Mouse (Mus musculus) small intestine, adult 2 months (tissue): ENCODE measurements around the gene Plekhg1. TPM values are rescaled to one million over a fixed set of nuclear protein-coding genes. Genes with fewer than 3 reads are reported as not detected.

Source experiments
- H3K27ac ChIP-seq: fragments of 200-500 bp; 2 replicates; pipeline ENCODE4 v1.5.1; 2012; ENCODE audit warnings: low read depth, low read length, control low read depth, inconsistent platforms; ENCODE audit not compliant: insufficient read depth
- H3K27me3 ChIP-seq: fragments of 200-500 bp; 2 replicates; pipeline ENCODE4 v1.6.1; 2012; ENCODE audit warnings: mild to moderate bottlenecking, moderate library complexity, low read length, inconsistent platforms; ENCODE audit not compliant: control insufficient read depth, insufficient read depth
- H3K36me3 ChIP-seq: fragments of 200-500 bp; 2 replicates; pipeline ENCODE4 v1.6.1; 2012; ENCODE audit warnings: mild to moderate bottlenecking, low read length, control low read depth, inconsistent platforms; ENCODE audit not compliant: control insufficient read depth, insufficient read depth
- H3K4me1 ChIP-seq: fragments of 200-500 bp; 2 replicates; pipeline ENCODE4 v1.6.1; 2012; ENCODE audit warnings: low read length, inconsistent platforms, mixed read lengths; ENCODE audit not compliant: control insufficient read depth, insufficient read depth, insufficient read length
- H3K4me3 ChIP-seq: fragments of 200-500 bp; 2 replicates; pipeline ENCODE4 v1.5.1; 2012; ENCODE audit warnings: low read depth, mild to moderate bottlenecking, control low read depth, inconsistent platforms, low read length, moderate library complexity
- CTCF ChIP-seq: fragments of 200-500 bp; IDR thresholded peaks from 2 replicates; pipeline ENCODE4 v1.5.1; 2012; ENCODE audit warnings: low read depth, mild to moderate bottlenecking, control low read depth, inconsistent platforms, low read length, moderate library complexity, mixed read lengths; ENCODE audit not compliant: insufficient replicate concordance, insufficient read length; ENCODE audit errors: extremely low read depth
- POLR2A ChIP-seq: fragments of 200-500 bp; IDR thresholded peaks from 2 replicates; pipeline ENCODE4 v1.6.1; 2012; ENCODE audit warnings: low read depth, mild to moderate bottlenecking, control low read depth, inconsistent platforms, low read length, moderate library complexity
- WGBS: fragments of 180-500 bp; shearing (Covaris S2); methylation state at CpG from one replicate; pipeline ENCODE4 v1.1.7; 2018; 5-methylcytosine and 5-hydroxymethylcytosine counted together
- polyA plus RNA-seq: library from polyadenylated mRNA; depleted of rRNA; stranded (reverse); fragments of >200 nt; gene quantifications from 2 replicates; pipeline ENCODE4 v1.2.3, GENCODE M21; 2012

Gene Plekhg1
- polyA plus RNA-seq, 1 experiment, result 1.7 TPM

DNA sequence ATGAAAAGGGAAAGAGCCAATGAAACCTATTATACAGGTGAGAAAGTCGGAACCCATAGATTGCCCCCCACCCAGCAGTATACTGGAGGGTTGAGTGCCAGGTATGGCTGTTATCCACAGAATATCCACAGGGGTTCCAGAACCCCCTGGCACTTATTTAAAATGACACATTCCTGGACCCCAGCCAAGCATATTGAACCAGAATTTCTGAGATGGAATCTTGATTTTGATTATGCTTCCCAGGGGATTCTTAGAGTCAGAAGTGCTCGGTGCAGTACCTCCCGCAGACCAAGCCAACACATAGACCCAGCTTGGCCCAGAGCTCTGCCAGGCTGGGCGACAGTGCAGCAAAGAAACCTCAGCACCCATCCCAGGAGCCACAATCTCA is 236.5 kb downstream of the Plekhg1 start:
- H3K27me3 ChIP-seq, result no peaks in the 10 kb centered on the region
- no peak overlapping the region for H3K4me3 ChIP-seq
- H3K27ac ChIP-seq, result no peak overlapping the region
- H3K36me3 ChIP-seq, result peaks cover 2% of the 10 kb centered on the region
- peaks cover 8% of the 10 kb centered on the region for H3K4me1 ChIP-seq
- TF ChIP-seq POLR2A (no peak), CTCF (no peak)
- WGBS, result 60% methylated on average over 4 of the region's 4 CpGs

DNA sequence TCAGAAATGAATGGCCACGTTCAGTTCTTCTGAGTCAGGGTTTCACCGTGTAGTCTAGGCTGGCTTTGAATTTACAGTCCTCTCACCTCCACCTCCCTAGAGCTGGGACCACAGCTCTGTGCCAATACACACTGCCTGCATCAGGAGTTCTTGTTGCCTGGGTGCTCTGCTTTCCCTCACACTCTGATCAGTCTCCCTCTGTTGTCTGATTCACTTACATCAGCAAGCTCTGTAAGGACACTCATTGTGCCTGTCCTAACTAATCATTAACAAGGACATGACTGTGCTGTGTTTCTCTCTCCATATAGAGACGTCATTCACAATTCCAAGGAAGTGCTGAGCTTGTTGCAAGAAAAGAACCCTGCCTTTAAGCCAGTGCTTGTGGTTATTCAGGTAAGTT is 238.2 kb downstream of the Plekhg1 start:
- TF ChIP-seq CTCF, result no peak
- TF ChIP-seq POLR2A, result no peak
- WGBS, result 26% methylated on average over 3 of the region's 3 CpGs
- H3K4me3 ChIP-seq, result no peak overlapping the region
- H3K36me3 ChIP-seq, result peaks cover 2% of the 10 kb centered on the region
- H3K4me1 ChIP-seq, result peaks cover 5% of the 10 kb centered on the region; the same call in 1 of the 2 replicates
- peak overlapping the region; percentile 34 for H3K27ac ChIP-seq
- no peaks in the 10 kb centered on the region for H3K27me3 ChIP-seq

DNA sequence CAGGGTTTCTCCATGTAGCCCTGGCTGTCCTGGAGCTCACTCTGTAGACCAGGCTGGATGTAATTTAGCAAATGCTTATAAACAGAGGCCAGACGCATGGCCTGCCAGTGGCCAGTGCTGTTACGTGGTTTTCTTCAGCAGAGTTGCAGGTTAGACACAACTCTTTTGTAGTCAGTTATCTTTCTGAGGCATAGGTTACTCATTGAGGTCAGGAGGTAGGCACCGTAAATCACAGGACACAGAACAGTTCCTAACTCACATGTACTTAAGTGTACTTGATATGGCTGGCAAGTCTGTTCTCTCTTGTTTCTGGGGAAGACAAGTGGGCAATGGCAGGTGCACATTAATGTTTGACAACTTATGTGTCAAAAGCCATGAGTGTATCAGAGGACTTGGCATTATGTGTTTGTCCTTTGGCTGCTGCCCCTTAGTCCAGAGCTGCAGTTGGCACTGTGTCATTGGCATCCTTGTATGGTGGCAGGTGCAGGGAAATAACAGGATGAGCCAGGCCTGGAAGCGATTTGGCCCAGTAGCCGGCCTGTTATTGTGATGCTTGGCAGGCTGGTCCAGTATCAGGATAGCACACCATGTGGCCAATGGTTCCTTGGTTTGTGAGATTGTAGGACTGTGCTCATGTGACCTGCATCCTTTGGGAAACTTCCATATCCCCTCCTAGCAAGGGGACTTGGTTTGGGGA is 238.8 kb downstream of the Plekhg1 start:
- H3K4me3 ChIP-seq, result no peak overlapping the region
- H3K36me3 ChIP-seq, result peaks cover 2% of the 10 kb centered on the region
- 42% methylated on average over 5 of the region's 5 CpGs for WGBS
- H3K27ac ChIP-seq, result peak overlapping the region; percentile 34; the same call in 1 of the 2 replicates
- no peak for TF ChIP-seq POLR2A
- no peak for TF ChIP-seq CTCF
- no peaks in the 10 kb centered on the region for H3K27me3 ChIP-seq
- peaks cover 5% of the 10 kb centered on the region; the same call in 1 of the 2 replicates for H3K4me1 ChIP-seq

DNA sequence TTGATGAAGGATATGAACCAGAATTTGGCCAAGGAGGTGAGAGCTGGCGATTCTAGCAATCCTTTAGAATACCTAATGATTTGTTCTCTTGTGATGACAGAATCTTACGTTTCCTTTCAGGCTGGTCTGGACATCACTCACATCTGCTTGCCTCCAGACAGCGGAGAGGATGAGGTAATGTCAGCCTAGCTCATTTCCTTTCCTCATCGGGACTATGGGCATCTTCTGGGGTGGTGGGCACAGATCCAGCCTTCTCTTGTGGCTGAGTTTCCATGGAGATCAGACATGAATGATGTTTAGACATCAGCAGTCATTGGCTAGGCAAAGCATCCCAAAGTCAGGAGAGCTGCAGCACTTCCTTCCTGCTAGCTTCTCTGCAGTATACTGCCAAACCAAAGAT is 240.1 kb downstream of the Plekhg1 start:
- no peak overlapping the region for H3K4me3 ChIP-seq
- peaks cover 5% of the 10 kb centered on the region; the same call in 1 of the 2 replicates for H3K4me1 ChIP-seq
- H3K36me3 ChIP-seq, result peaks cover 2% of the 10 kb centered on the region
- H3K27ac ChIP-seq, result no peak overlapping the region
- H3K27me3 ChIP-seq, result no peaks in the 10 kb centered on the region
- TF ChIP-seq POLR2A (no peak), CTCF (no peak)
- 85% methylated on average over 4 of the region's 4 CpGs for WGBS

DNA sequence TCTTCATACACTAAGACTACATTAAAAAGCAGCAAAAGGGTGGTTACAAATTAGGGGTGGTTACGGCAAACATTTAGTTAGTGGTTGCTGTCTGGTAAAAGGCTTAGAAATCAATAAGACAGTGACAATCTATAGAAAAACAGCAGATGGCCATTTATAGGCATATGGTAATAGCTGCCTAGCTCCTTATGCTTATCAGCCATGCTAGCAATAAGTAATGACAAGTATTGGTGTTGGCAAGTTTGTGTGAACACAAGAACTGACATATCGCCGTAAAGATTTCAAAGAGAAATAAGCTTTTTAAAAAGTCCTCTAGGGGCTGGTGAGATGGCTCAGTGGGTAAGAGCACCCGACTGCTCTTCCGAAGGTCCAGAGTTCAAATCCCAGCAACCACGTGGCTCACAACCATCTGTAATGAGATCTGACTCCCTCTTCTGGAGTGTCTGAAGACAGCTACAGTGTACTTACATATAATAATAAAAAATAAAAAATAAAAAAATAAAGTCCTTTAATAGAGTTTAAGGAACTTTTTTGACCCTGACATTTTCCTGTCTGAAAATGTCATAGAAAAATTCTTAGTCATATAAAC is 250.2 kb downstream of the Plekhg1 start:
- TF ChIP-seq CTCF, result no peak
- WGBS, result 84% methylated on average over 6 of the region's 6 CpGs
- no peaks in the 10 kb centered on the region for H3K27me3 ChIP-seq
- H3K36me3 ChIP-seq, result peaks cover 14% of the 10 kb centered on the region; the same call in 1 of the 2 replicates
- no peaks in the 10 kb centered on the region for H3K4me1 ChIP-seq
- no peak overlapping the region for H3K4me3 ChIP-seq
- H3K27ac ChIP-seq, result no peak overlapping the region

DNA sequence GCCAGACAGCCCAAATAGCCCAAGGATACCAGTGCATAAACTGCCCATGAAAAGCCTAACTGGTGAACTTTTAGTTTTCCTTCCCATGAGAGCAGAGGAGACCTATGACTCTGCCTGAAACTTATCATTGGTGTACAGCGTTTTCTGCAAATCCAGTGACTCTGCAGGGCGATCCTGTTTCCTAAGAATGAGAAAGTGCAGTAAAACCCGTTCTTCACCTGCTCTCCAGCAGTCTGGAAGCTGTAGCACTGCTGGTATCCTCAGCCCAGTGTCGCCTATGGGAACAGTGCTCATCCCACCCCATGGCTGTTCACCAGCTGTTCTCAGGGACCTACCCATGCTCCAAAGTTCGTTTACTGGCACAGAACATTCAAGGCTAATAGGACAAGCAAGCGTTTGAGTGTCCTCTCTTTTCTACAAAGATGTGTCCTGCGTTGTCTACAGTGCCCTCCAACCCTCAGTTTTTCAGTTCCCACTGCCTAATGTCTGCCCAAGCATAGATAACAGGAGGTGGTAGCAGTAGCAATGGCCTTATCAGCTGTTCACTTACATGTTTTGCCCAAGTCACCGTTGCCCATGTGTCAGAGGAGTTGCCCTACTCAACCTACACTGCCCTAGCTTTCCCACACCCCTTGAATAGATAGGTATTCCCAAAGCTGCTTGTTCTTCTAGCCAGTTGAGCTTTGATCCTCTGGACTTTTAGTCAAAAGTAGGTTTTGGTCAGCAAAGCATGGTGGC is 253.4 kb downstream of the Plekhg1 start:
- Histone ChIP-seq H3K4me3 (no peak overlapping the region), H3K36me3 (peaks cover 14% of the 10 kb centered on the region; the same call in 1 of the 2 replicates), H3K27me3 (no peaks in the 10 kb centered on the region), H3K27ac (no peak overlapping the region), H3K4me1 (no peaks in the 10 kb centered on the region)
- TF ChIP-seq CTCF (no peak), POLR2A (no peak)
- WGBS, result 72% methylated on average over 8 of the region's 8 CpGs

DNA sequence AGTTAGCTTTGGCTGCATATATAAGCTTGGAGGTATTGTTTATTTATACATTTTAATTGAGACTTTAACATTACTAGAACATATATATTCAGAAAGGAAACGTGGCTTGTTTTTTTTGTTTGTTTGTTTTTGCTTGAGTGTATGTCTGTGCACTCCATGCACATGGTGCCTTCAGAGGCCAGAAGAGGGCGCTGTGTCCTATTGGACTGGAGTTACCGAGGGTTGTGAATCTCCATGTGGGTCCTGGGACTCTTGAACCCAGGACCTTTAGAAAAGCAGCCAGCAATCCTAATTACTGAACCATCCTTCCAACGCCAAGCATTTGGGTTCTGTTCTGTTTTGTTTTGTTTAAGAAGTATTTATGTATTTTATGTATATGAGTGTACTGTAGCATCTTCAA is 255.1 kb downstream of the Plekhg1 start:
- Histone ChIP-seq H3K27ac (no peak overlapping the region), H3K27me3 (no peaks in the 10 kb centered on the region), H3K36me3 (peaks cover 11% of the 10 kb centered on the region; the same call in 1 of the 2 replicates), H3K4me3 (no peak overlapping the region), H3K4me1 (no peaks in the 10 kb centered on the region)
- TF ChIP-seq CTCF, result peak; percentile 27; the same call in 1 of the 2 replicates
- no peak for TF ChIP-seq POLR2A
- WGBS, result 88% methylated on average over 4 of the region's 4 CpGs
